Mouse (Mus musculus): ENCODE measurements at regions not wholly inside any gene's neighbourhood (a gene's known extent, or its start where the extent isn't known, plus 50 kb on each side); places are given as distances from the start of the nearest gene placed in this dataset.

DNA sequence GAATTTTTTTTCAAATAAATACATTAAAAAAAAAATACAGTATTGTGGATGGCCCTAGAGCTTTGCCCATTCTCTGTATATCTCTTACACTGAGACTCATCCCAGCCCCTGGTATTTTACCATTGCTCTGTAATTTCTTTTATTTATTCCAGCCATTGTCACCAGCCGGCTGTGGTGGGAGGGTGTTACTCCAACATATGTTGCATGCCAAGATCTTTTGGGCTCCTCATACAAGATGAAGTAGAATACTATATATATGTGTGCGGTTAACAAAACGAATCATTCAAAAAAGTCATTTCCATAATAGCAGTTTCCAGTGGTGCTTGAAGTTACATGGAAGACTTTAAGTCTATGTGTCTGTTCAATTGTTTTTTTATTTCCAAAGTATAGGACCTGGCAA is 268.0 kb upstream of the Npvf start:
- DNase-seq (ENCODE audit: low spot score) = no peak

DNA sequence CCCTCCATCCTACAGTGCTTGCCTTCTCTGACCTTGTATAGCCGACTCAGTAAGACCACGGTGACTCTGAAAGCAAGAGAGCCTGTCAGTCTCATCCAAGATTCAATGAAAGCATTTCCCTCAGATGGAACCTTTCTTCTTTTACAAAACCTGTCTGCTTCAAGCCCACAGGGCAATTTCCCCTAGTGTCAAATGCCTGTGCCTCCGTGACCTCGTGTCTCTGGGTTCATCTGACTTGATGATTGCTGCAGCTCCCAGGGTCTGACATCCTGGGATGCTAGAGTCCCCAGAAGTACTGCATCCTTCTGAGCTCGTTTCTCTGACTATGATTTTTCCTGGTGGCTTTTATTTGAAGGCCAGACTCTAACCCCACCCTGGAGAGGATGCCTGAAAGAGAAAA is 270.3 kb upstream of the Npvf start:
- no peak for DNase-seq (ENCODE audit: low spot score)

DNA sequence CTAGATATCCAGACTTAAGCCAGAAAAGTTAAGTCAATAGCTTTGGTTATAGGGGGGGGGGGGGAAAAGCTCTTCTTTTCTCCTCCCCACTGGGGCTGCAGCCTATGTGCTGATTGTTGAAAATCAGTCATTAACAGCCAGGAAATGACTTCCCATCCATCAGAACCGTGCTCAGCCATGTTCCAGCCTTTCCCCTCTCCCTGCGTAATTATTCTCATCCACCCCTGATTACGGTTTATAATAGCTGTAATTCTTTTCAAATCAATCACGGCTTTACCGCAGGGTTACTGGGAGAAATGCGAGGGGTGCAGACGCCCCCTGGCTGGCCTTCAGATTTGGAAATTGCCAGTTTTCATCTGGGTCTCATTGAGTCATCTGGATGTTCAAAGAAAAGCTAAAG is 270.8 kb upstream of the Npvf start:
- DNase-seq (ENCODE audit: low spot score) = no peak

DNA sequence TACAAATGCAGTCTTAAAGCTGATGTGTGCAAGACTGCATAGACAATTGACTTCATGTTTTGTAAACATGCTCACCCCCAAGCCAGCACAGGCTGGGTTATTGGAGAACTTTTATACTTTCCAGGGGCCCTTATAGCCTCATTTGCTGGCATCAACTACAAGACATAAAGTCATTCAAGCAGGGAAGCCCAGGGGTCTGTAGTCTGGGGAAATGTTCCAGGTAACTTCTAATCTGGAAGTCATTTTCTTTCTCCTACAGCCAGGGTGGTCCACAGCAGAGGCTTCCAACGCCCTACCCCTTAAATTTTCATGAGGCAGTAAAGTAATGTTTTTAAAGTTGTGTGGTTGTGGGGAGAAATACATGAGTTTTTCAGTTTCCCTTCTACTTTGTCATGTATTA is 272.1 kb upstream of the Npvf start:
- DNase-seq (ENCODE audit: low spot score) = no peak

DNA sequence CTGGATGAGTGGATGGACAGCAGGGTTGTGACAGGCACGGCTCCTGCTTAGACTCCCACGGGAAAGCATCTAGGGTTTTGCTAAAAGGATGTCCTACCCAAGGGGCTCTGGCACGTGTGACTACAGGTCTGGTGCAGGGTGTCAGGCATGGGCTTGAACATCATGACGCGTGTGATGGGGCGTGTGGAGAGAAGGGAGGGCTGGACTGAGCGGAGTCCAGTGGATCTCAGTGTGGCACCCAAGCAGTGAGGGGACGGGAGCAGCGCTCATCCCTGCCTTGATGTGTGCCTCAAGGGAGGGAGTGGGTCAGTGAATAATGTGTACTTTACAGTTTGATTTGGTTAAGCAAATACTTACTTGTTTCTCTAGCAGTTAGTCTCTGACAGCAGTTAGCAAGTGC is 275.3 kb upstream of the Npvf start:
- DNase-seq (ENCODE audit: low spot score) = no peak

DNA sequence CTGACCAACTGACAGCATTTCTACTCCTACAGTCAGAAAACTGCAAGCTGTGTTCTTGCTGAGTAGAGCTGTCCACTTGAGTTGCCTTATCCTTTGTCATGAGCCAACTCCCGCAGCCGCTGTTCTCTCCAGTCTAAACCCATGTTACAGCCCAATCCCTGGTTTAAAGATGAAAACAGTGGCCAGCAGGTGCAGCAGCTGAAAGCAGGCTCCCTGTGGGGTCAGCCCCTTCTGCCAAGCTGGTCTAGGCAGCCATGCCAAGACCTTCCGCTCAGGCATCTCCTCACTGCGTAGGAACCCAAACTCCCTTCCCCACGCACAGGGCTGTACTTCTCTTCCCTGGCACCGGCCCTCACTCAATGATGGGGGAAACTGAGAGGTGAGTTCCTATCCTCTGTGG is 279.3 kb upstream of the Npvf start:
- no peak for DNase-seq (ENCODE audit: low spot score)

DNA sequence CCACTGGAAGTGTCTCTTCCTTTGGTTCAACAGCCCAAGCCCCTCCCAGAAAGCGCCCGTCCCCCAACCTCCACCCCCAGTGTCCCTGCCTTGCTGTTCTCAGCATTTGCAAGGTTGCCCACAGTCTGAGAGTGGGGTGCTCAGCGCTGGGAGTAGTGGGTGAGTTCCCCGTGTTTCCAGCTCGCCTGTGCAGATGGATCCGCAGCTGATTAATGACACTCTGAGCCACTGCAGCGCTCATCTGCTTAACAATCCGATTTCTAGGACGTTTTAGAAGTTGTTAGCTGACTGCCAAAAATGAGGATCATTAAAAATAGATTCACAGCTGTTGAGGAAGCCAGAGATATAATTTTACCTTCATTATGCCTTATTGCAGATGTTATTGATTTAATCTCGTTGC is 280.0 kb upstream of the Npvf start:
- DNase-seq (ENCODE audit: low spot score) = no peak

DNA sequence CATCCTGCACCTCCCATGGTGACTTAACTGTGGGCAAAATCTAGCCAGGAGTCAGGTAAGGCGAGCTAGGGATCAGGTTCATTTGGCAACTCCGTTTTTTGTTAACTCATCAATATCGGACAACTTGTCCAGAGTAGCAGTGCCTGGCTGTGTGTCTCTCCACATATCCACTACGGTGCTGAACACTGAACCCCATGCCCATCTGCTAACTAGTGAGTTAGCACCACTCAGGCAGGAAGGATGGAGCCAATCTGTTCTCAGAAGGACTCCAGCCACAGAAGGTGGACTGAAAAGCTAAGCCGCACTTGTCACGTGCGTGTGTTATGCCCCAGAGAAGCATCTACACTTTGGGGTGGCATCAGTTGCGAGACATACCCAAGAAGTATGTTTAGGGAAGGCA is 282.1 kb upstream of the Npvf start:
- no peak for DNase-seq (ENCODE audit: low spot score)

DNA sequence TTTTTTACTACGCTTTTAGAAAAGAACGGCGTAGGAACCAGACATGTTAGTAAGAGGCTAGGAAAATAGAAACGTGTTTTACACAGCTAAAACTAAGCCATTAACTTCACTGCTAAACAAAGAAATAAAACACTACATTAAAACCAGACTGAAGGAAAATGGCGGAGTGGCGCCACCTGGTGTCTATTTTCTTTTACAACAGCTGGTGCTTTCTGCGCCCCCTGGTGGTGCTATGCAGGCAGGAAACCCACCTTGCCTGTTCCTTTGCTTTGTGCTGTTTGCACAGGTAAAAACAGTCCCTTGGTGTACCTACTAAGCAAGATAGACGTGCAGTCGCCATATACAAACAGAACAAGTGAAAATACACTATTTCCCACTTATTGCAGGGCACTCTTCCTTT is 282.9 kb upstream of the Npvf start:
- no peak for DNase-seq (ENCODE audit: low spot score)

DNA sequence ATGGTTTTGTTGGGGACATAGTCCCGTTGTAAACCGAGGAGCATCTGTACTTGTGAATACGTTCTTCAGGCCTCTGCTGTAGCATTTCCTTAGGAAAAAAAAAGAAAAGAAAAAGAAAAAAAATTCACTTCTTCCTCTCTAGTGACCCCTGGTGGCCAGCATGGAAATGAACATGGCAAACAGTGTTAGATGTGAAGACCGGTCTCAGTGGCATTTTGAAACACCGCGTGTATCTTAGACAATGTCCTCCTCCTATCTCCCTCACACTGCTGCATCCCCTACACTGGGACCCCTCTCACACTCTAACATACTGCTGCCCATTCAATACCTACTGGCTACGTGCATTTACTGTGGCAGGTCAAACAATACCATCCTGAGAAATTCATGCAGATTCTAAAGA is 284.6 kb upstream of the Npvf start:
- no peak for DNase-seq (ENCODE audit: low spot score)

DNA sequence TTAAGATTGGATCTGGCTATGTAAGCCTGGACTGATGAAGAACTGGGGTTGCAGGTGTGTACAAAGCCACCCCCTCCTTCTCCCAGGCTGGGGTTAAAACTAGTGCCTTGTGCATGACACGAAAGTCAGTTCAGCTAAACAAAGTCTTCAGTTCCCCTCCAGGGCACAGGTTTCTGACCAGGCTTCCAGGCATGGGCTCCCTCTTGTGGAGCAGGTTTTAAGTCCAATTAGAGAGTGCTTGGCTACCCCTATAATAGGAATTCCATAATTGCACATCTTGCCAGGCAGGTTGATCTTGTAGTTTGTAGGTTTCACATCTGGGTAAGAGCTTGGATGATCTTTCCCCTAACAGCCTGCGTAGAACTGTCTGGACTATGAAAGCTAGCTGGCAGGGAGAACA is 285.2 kb upstream of the Npvf start:
- no peak for DNase-seq (ENCODE audit: low spot score)

DNA sequence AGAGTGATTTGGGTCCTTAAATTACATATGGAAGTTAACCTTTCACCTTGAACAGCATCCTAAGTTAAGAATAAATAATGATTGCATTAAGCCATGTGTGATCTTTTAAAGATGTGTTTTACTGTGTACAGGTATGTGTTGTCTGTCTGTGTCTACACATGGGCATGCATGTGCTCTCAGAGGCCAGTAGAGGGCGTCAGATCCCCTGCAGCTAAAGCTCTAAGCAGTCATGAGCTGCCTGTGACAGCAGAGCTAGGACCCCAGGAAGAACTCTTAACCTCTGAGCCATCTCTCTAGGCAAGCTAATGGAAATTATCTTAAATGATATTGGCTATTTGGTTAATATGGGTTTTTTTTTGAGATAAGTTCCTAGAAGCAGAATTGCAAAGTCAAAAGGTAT is 285.9 kb upstream of the Npvf start:
- DNase-seq (ENCODE audit: low spot score) = no peak

DNA sequence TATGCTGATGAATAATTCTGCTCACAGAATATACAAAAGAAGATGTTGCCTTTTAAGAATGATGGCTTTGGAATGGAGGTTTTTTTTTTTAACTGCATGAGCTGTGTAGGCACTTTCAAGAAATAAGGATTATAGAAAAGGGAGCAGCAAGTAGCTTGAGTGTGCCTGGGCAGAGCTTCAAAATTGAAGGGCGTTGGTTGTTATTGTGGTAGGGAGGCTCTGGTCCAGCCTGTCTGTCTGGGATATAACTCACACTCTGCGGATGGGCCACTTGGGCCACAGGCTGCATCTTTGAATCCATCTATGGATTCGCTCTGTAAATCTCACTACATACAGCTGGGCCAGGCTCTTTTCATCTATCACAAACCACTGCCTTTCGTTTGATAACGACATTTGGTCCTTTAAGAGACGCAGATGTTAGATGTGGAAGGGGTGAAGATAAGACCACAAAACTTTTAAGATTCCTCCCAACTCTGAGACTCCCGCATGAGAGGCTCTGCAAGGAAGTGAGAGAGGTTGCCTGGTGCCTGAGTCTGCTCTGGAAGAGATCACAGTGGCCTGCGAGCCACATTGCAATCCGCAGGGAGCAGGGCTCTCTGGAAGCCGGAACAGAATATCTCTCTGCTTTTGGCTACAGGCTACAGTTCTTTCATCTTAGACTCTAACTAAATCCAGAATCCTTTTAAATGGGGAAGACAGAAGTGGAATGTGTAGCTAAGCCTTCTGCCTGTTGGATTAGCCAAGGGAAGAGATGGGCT is 286.6 kb upstream of the Npvf start:
- peak; percentile 27 for DNase-seq (ENCODE audit: low spot score)

DNA sequence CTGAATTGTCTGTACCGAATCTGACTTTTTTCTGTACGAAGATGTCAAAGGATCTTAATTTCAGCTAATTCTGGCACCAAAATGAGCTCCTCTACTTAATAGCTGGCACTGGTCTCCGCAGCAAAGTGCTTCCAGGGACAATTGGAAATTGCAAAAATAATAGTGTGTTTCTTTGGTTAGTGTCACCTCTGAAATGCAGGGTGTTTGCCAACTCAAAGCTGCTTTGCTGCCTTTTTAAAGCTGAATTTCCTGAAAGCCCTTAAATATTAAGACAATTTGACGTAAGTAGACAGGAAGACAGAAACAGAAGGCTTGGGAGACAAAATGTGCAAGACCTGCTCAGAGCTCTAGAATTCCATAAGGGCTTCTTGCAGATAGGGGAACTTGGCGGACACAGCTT is 288.5 kb upstream of the Npvf start:
- no peak for DNase-seq (ENCODE audit: low spot score)

DNA sequence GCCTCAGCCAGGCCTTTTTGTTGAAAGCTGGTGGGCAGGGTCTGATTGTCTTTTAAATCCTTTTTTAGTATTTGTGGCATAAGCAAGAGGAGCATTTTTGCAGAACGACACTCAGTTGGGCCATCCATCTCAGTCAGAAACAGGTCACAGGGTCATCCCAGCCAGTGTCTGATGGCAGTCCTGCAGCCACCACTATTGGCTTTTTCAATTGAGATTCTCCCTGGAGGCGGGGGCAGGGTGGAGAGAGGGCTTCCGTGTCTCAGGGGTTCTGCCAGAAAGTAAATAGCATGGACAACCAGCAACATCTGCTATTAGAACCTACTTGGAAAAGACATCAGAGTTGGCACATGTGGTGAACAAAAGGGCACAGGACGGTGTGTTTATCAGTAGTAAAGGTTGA is 293.8 kb upstream of the Npvf start:
- DNase-seq (ENCODE audit: low spot score) = no peak

DNA sequence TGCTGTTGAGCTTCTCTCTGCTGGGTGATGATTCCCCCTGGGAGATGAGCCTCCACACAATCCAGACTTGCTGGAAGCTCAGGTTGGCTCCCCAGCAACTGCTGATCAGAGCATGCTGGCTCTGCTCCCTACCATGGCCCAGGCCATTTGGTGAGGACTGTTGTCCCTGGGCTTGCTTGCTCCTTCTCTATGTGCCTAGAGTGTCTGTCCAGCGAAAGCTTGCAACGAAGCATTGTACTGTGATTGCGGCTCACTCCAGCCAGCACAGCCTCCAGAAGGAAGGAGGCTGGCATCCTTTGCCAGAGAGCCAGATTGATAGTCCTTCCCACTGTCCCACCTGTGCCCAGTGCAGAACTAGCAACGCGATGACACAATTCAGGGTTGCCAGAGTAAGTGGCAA is 295.1 kb upstream of the Npvf start:
- DNase-seq (ENCODE audit: low spot score) = no peak

DNA sequence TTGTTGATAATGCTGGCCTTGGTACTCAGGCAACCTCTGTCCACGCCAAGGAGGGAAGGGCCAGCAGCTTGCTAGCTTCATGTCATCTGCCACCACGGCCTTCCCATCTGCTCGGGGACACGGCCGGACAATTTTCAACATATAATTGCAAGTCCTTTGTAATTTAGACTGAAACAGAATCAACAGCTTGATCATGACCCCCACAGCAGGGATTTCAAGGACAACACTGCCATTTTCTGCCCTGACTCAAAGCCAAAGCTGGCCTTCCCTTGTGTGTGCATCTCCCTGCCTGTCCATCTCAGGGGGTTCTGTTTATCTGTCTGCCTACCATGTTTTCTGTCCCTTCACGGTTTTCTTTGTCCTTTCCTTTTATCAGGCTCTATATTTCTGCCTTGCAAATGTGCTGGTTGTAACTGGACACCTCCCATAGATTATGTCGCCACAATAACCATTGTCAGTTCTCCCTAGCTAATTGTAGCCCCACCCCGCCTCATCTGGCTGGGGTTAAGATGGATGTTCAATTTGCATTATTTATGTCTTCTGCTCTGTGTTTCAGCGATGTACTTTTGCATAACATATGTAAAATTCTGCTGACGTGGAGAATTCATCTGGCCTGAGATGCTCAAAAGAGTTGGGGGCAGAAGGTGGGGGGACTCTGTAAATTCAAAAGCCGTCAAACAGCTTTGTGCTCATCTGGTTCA is 295.8 kb upstream of the Npvf start:
- DNase-seq (ENCODE audit: low spot score) = no peak

DNA sequence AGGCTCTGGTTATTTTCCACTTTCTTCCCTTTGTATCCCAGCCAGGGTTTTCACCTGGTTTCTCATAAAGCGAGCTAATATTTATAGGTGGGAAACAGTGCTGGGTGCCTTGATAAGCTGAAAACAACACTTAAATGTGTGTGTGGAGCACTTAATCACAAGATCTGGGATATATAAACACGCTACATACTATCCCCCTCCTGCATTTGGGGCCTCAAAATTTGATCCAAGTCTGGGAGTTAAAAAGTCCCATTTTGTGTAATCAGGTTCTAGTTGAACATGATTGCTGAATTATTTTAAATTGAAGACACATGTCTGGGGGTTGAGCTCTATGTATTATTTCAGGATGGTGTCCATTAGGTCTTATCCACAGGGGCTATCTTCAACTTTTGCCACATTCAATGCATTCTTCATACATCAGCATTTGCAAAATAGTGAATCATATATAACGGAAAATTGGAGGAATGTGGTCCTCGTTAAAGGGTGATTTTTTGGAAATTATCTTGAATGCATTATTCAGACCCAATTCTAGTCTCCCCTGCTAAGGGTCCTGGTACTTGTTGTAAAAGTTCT is 303.2 kb upstream of the Npvf start:
- DNase-seq (ENCODE audit: low spot score) = no peak

DNA sequence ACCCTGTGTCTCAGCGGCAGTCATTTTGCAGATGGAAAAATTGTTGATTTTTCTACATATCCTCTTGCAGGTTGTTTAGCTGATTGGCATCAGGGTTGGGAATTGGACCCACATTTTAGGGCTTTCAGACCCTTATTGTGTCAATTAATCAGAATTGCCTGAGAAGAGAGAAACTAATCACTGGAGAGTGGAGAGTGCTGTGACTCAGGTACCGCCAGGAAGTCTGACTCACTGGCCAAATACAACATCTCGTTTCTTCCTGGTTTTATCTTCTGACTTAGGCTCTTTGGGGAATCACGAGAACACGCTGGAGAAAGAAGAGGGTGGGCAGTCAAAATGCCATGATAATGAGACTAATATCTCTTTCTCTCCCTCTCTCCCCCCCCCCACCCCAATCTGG is 306.1 kb upstream of the Npvf start:
- DNase-seq (ENCODE audit: low spot score) = no peak

DNA sequence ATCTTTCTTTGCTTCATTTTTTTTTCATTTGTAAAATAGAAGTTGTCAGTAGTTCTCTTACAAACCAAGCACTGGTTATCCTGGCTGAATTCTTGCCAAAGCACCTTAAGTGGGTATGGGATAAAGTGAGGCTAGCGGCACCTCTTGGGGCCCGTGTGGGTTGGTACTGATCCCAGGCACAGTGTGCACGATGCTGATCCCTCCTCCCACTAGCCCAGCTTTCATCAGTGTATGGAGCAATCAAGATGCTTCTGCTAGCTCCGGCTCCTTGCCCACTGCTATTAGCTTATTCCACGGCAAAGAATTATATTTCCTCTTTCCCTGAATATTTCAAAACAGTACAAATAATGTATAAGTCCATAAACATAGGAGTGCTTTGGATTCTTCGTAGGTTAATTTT is 307.4 kb upstream of the Npvf start:
- no peak for DNase-seq (ENCODE audit: low spot score)

DNA sequence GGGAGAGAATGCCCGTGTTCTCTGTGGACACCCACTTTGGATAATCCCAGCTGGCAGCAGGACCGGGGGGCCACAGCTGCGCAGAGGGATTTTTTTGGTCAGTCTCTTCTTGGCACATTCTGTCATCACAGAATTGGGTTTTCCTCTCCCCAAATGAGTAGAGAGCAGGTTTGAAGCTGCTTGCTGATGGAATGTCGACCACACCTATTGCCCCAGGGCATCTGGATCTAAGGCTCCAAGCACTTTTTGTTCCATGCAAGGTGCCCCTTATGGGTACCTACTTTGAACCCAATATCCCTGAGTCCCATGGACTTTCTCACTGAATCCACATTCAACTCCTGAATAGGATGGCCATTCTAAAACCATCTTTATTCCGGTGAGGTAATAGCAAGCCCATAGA is 314.3 kb upstream of the Npvf start:
- no peak for DNase-seq (ENCODE audit: low spot score)

DNA sequence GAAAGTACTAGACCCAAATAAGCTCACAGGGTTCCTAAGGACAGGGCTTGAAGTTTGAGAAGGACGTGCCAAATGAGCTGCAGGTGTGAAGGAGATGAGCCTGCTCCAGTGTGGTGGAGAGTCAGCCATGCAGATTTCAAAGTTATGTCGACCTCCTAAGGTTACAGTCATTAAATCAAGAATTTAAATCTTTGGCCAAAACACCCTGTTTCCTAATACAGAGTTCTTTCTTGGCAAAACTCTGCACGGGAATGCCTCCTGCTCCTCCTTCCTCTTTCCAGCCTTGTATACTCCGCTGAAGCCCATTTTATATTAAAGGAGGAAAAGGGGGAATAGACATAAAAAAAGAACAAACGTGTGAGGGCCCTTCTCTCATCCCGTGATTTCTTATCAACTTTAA is 315.1 kb upstream of the Npvf start:
- DNase-seq (ENCODE audit: low spot score) = no peak

DNA sequence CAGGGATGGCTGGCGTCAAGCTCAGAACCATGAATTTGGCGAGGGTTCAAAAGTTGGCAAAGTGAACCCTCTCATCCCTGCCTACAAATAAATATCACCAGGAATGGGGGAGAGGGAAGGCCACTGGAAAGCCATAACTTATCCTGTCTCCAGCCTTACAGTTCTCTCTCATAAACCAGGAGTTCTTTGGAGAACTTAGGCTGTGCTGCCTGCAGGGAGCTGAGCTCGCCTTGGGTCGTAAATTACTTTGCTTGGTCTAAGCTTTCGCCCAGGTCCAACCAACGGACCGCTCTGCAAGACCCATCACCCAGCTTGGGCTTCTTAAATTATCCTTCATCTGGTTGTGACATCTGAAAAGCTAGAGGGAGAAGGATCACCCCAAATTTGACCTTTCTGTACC is 315.8 kb upstream of the Npvf start:
- no peak for DNase-seq (ENCODE audit: low spot score)

DNA sequence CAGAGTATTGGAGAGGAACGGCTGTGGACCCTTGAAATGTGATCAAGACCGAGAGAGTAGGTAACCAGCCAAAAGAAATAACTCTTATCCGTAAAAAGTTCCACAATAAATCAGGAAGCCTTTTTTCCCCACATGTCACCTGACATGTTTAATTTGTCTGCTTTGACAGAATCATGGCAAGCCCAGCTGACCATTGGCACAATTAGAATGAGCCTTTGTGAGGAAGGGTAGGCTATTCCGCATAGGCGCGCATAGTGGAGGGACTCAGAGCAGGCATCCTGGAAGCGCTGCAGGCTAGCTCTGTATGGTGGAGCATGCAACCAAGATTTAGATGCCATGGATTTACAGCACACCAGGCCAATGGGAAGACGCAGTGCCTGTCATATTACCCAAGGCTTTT is 316.5 kb upstream of the Npvf start:
- DNase-seq (ENCODE audit: low spot score) = no peak

Data from yolk sac, embryonic 10.5 days (tissue).